Mouse (Mus musculus): ENCODE data around the gene Mia3.
"Not testable (repeated sequence)": the region's sequence is repeated elsewhere in the genome, so short reads cannot be mapped to it uniquely, and the experiment has no call there.

Mia3 gene

GRCm38 (mm10) chr1:183344886-183345816, 24.2 kb downstream of the Mia3 start:
- in situ Hi-C loops (cut with MboI, MseI): loop anchor here (5.0 kb wide), 1 partner anchor 53 kb away; no protein-coding TSS in a partner anchor

GRCm38 (mm10) chr1:183342902-183343301, 26.5 kb downstream of the Mia3 start:
- in situ Hi-C loops (cut with MboI, MseI): loop anchor here (5.0 kb wide), 1 partner anchor 51 kb away; no protein-coding TSS in a partner anchor

GRCm38 (mm10) chr1:183327171-183327570, 42.2 kb downstream of the Mia3 start:
- in situ Hi-C loops (cut with MboI, MseI): no loop called here

- in situ Hi-C loops (cut with MboI, MseI): no loop called here
These were observed 44.9 kb downstream of the Mia3 start for GRCm38 (mm10) chr1:183324433-183324832.

- in situ Hi-C loops (cut with MboI, MseI): no loop called here
These were observed 45.4 kb downstream of the Mia3 start for GRCm38 (mm10) chr1:183323923-183324322.

- in situ Hi-C loops (cut with MboI, MseI): not testable (repeated sequence)
These were observed 46.9 kb downstream of the Mia3 start for GRCm38 (mm10) chr1:183322496-183322895.

GRCm38 (mm10) chr1:183320708-183321107, 48.6 kb downstream of the Mia3 start:
- in situ Hi-C loops (cut with MboI, MseI): no loop called here

GRCm38 (mm10) chr1:183315783-183316182, 53.6 kb downstream of the Mia3 start:
- in situ Hi-C loops (cut with MboI, MseI): no loop called here

- in situ Hi-C loops (cut with MboI, MseI): no loop called here
These were observed 57.3 kb downstream of the Mia3 start for GRCm38 (mm10) chr1:183312076-183312475.

GRCm38 (mm10) chr1:183309601-183310000, 59.8 kb downstream of the Mia3 start:
- in situ Hi-C loops (cut with MboI, MseI): not testable (repeated sequence)

- in situ Hi-C loops (cut with MboI, MseI): no loop called here
These were observed 60.9 kb downstream of the Mia3 start for GRCm38 (mm10) chr1:183308476-183308875.

GRCm38 (mm10) chr1:183307555-183307954, 61.8 kb downstream of the Mia3 start:
- in situ Hi-C loops (cut with MboI, MseI): no loop called here

GRCm38 (mm10) chr1:183299161-183299560, 70.2 kb downstream of the Mia3 start:
- in situ Hi-C loops (cut with MboI, MseI): loop anchor here (5.0 kb wide), 1 partner anchor 1367 kb away; no protein-coding TSS in a partner anchor

- in situ Hi-C loops (cut with MboI, MseI): loop anchor here (5.0 kb wide), 1 partner anchor 1366 kb away; no protein-coding TSS in a partner anchor
These were observed 71.4 kb downstream of the Mia3 start for GRCm38 (mm10) chr1:183297886-183298489.

GRCm38 (mm10) chr1:183297473-183297885, 71.9 kb downstream of the Mia3 start:
- in situ Hi-C loops (cut with MboI, MseI): loop anchor here (5.0 kb wide), 1 partner anchor 1365 kb away; no protein-coding TSS in a partner anchor

GRCm38 (mm10) chr1:183296877-183297383, 72.4 kb downstream of the Mia3 start, which contains the start of gene Brox:
Gene Brox, minus strand, starts transcription at chr1:183297269.
- in situ Hi-C loops (cut with MboI, MseI): loop anchor here (5.0 kb wide), 1 partner anchor 1365 kb away; no protein-coding TSS in a partner anchor

- in situ Hi-C loops (cut with MboI, MseI): loop anchor here (5.0 kb wide), 1 partner anchor 1364 kb away; no protein-coding TSS in a partner anchor
These were observed 72.9 kb downstream of the Mia3 start, which contains the start of gene Aida for GRCm38 (mm10) chr1:183296465-183296864. Gene Aida, plus strand, starts transcription at chr1:183296590.

GRCm38 (mm10) chr1:183289576-183289975, 79.8 kb downstream of the Mia3 start:
- in situ Hi-C loops (cut with MboI, MseI): no loop called here

- in situ Hi-C loops (cut with MboI, MseI): no loop called here
These were observed 81.0 kb downstream of the Mia3 start for GRCm38 (mm10) chr1:183288351-183288750.
